Mouse (Mus musculus): ENCODE measurements around the gene Miga1. TPM values are rescaled to one million over a fixed set of nuclear protein-coding genes. Genes with fewer than 3 reads are reported as not detected.

The Miga1 gene
- polyA plus RNA-seq, 1 experiment from 2014 or later: 9.1 TPM

DNA sequence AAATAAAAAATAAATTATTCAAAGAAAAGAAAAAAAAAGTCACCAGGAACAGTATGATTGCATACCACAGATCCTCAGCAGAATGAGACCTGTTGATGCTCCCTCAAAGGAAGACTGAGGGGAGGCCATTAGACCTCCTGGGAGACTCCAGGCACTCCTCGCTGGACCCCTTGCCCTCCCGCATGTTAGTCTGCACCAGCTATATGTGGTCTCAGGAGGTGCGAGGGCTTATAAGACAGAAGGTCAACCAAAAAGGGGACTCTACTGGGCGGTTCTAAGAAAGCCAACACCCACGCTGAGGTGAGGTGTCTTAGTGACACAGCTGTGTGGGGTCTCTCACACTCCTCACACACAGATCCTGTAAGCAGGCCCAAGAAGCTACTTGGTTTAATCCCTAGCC is 44.3 kb downstream of the Miga1 start:
- no peaks in the 10 kb centered on the region for H3K4me1 ChIP-seq
- H3K9ac ChIP-seq: no peak overlapping the region
- H3K9me3 ChIP-seq (replicated peaks): no peaks in the 10 kb centered on the region
- H3K27me3 ChIP-seq (replicated peaks): no peaks in the 10 kb centered on the region
- no peak overlapping the region for H3K4me3 ChIP-seq
- no peak for ATAC-seq
- H3K27ac ChIP-seq: no peak overlapping the region
- H3K4me2 ChIP-seq: no peak overlapping the region
- 91% methylated on average over 5 of the region's 5 CpGs for WGBS (ENCODE audit: insufficient replicate concordance)
- peaks cover 42% of the 10 kb centered on the region for H3K36me3 ChIP-seq

DNA sequence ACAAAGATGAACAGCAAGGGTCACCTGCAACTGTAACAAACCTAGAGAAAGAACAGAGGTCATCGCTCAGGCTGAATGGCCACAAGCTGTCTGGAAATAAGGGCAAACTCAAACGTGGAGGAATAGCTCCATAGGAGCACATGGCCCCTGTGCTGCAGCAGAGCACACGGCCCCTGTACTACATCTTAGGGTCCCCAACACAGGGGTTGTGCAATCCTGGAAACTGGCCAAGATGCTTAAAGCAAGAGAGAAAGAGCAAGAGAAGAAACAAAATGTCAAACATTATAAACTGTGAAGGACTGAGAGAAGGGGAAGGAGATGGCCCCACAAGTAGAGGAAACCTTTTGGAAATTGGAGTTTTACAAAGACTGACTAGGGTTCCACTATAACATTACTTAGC is 45.8 kb downstream of the Miga1 start:
- Histone ChIP-seq H3K4me1 (no peaks in the 10 kb centered on the region), H3K27me3 (replicated peaks) (no peaks in the 10 kb centered on the region), H3K36me3 (peaks cover 48% of the 10 kb centered on the region), H3K4me3 (no peak overlapping the region), H3K9me3 (replicated peaks) (no peaks in the 10 kb centered on the region), H3K27ac (no peak overlapping the region), H3K9ac (no peak overlapping the region), H3K4me2 (no peak overlapping the region)
- ATAC-seq: no peak
- WGBS (ENCODE audit: insufficient replicate concordance): 69% methylated on average over 3 of the region's 3 CpGs

GRCm38 (mm10) chr3:152293530-152294181 is 46.6 kb downstream of the Miga1 start:
- peaks cover 50% of the 10 kb centered on the region for H3K36me3 ChIP-seq
- no peak overlapping the region for H3K4me2 ChIP-seq
- no peak overlapping the region for H3K9ac ChIP-seq
- H3K27me3 ChIP-seq (replicated peaks): no peaks in the 10 kb centered on the region
- no peak overlapping the region for H3K4me3 ChIP-seq
- no peaks in the 10 kb centered on the region for H3K9me3 ChIP-seq (replicated peaks)
- 74% methylated on average over 13 of the region's 13 CpGs for WGBS (ENCODE audit: insufficient replicate concordance)
- no peaks in the 10 kb centered on the region for H3K4me1 ChIP-seq
- ATAC-seq: no peak
- no peak overlapping the region for H3K27ac ChIP-seq

- no peak overlapping the region for H3K27ac ChIP-seq
- H3K9ac ChIP-seq: no peak overlapping the region
- no peak overlapping the region for H3K4me3 ChIP-seq
- H3K27me3 ChIP-seq (replicated peaks): no peaks in the 10 kb centered on the region
- no peak overlapping the region for H3K4me2 ChIP-seq
- H3K9me3 ChIP-seq (replicated peaks): no peaks in the 10 kb centered on the region
- ATAC-seq: no peak
- H3K4me1 ChIP-seq: no peaks in the 10 kb centered on the region
- 84% methylated on average over 6 of the region's 6 CpGs for WGBS (ENCODE audit: insufficient replicate concordance)
- H3K36me3 ChIP-seq: peaks cover 46% of the 10 kb centered on the region
Observed at GRCm38 (mm10) chr3:152291895-152292294, 48.3 kb downstream of the Miga1 start.

GRCm38 (mm10) chr3:152290175-152290798 is 49.9 kb downstream of the Miga1 start:
- H3K9ac ChIP-seq: no peak overlapping the region
- H3K9me3 ChIP-seq (replicated peaks): no peaks in the 10 kb centered on the region
- H3K4me3 ChIP-seq: no peak overlapping the region
- no peaks in the 10 kb centered on the region for H3K27me3 ChIP-seq (replicated peaks)
- no peak for ATAC-seq
- H3K4me1 ChIP-seq: no peaks in the 10 kb centered on the region
- peaks cover 41% of the 10 kb centered on the region for H3K36me3 ChIP-seq
- H3K4me2 ChIP-seq: no peak overlapping the region
- H3K27ac ChIP-seq: no peak overlapping the region
- WGBS (ENCODE audit: insufficient replicate concordance): 82% methylated on average over 17 of the region's 17 CpGs

- no peak for ATAC-seq
- peaks cover 48% of the 10 kb centered on the region for H3K36me3 ChIP-seq
- H3K4me3 ChIP-seq: no peak overlapping the region
- H3K4me2 ChIP-seq: no peak overlapping the region
- H3K27me3 ChIP-seq (replicated peaks): no peaks in the 10 kb centered on the region
- H3K27ac ChIP-seq: no peak overlapping the region
- no peaks in the 10 kb centered on the region for H3K9me3 ChIP-seq (replicated peaks)
- H3K9ac ChIP-seq: no peak overlapping the region
- 86% methylated on average over 4 of the region's 4 CpGs for WGBS (ENCODE audit: insufficient replicate concordance)
- no peaks in the 10 kb centered on the region for H3K4me1 ChIP-seq
Observed at GRCm38 (mm10) chr3:152288740-152289139, 51.5 kb downstream of the Miga1 start.

GRCm38 (mm10) chr3:152288276-152288675 is 51.9 kb downstream of the Miga1 start:
- 85% methylated on average over 5 of the region's 5 CpGs for WGBS (ENCODE audit: insufficient replicate concordance)
- Histone ChIP-seq H3K36me3 (peaks cover 47% of the 10 kb centered on the region), H3K27me3 (replicated peaks) (no peaks in the 10 kb centered on the region), H3K9ac (no peak overlapping the region), H3K4me3 (no peak overlapping the region), H3K9me3 (replicated peaks) (no peaks in the 10 kb centered on the region), H3K27ac (no peak overlapping the region), H3K4me1 (no peaks in the 10 kb centered on the region), H3K4me2 (no peak overlapping the region)
- no peak for ATAC-seq

- Histone ChIP-seq H3K27me3 (replicated peaks) (no peaks in the 10 kb centered on the region), H3K27ac (no peak overlapping the region), H3K9me3 (replicated peaks) (no peaks in the 10 kb centered on the region), H3K4me2 (no peak overlapping the region), H3K4me3 (no peak overlapping the region), H3K36me3 (peaks cover 49% of the 10 kb centered on the region), H3K4me1 (no peaks in the 10 kb centered on the region), H3K9ac (no peak overlapping the region)
- 80% methylated on average over 9 of the region's 9 CpGs for WGBS (ENCODE audit: insufficient replicate concordance)
- no peak for ATAC-seq
Observed at GRCm38 (mm10) chr3:152287810-152288209, 52.4 kb downstream of the Miga1 start.

DNA sequence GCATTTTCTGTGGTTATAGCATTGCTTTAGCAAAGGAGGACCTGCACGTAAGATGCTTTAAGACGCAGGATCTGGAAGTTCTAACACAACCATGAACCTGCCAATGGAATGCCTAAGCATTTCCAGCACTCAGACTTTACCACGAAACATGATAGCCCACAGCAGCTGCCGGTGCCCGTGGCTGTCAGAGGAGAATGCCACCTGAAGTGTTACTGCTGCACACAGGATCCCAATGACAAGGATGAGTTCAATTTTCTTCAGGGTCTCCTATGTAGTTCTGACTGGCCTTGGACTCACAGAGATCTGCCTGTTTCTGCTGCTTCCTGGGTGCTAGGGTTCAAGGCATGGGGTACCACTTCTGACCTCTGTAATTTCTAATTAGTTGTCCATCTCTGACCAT is 55.4 kb downstream of the Miga1 start:
- Histone ChIP-seq H3K4me1 (peaks cover 6% of the 10 kb centered on the region), H3K4me2 (no peak overlapping the region), H3K27ac (no peak overlapping the region), H3K36me3 (peaks cover 54% of the 10 kb centered on the region), H3K4me3 (no peak overlapping the region), H3K9me3 (replicated peaks) (no peaks in the 10 kb centered on the region), H3K9ac (no peak overlapping the region), H3K27me3 (replicated peaks) (no peaks in the 10 kb centered on the region)
- no peak for ATAC-seq
- 82% methylated on average over 5 of the region's 5 CpGs for WGBS (ENCODE audit: insufficient replicate concordance)

DNA sequence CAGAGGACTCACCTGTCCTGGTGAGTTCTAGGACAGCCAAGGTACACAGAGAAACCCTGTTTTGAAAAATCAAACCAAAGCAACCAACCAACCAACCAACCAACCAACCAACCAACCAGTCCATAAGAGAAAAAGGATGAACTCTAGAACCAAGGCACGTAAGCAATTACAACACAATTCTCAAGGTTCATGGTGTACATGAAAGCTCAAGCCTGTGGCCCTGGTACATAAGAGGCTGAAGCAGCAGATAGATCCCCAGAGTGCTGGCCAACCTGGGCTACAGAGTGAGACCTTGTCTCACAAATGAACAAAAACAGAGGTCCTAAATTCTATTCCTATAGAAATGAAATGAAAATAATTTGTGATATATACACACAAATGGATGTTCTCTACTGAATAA is 55.9 kb downstream of the Miga1 start:
- H3K36me3 ChIP-seq: peaks cover 53% of the 10 kb centered on the region
- H3K9ac ChIP-seq: no peak overlapping the region
- peaks cover 6% of the 10 kb centered on the region for H3K4me1 ChIP-seq
- ATAC-seq: no peak
- no peak overlapping the region for H3K4me2 ChIP-seq
- H3K9me3 ChIP-seq (replicated peaks): no peaks in the 10 kb centered on the region
- 89% methylated on average over 1 of the region's 1 CpGs for WGBS (ENCODE audit: insufficient replicate concordance)
- no peaks in the 10 kb centered on the region for H3K27me3 ChIP-seq (replicated peaks)
- no peak overlapping the region for H3K4me3 ChIP-seq
- no peak overlapping the region for H3K27ac ChIP-seq

DNA sequence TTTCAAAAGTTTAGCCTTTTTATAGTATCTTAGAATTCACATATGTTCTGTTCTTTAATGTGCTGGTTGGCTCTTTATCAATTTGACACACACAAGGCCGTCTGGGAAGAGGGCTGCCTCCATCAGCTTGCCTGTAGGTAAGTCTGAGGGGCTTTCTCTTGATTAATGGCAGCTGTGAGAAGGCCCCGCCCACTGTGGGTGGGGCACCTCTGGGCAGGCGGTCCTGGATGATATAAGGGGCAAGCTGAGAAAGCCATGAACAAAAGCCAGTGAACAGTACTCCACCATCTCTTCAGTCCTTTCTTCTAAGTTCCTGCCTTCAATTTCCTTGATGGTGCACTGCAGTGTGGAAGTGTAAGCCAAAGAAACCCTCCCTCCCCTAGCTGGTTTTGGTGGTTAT is 58.1 kb downstream of the Miga1 start:
- 35% methylated on average over 3 of the region's 3 CpGs for WGBS (ENCODE audit: insufficient replicate concordance)
- Histone ChIP-seq H3K4me3 (no peak overlapping the region), H3K27ac (no peak overlapping the region), H3K9ac (no peak overlapping the region), H3K36me3 (peaks cover 48% of the 10 kb centered on the region), H3K4me1 (peaks cover 6% of the 10 kb centered on the region), H3K27me3 (replicated peaks) (no peaks in the 10 kb centered on the region), H3K4me2 (no peak overlapping the region), H3K9me3 (replicated peaks) (no peaks in the 10 kb centered on the region)
- ATAC-seq: peak; percentile 66

GRCm38 (mm10) chr3:152278431-152278830 is 61.8 kb downstream of the Miga1 start:
- WGBS (ENCODE audit: insufficient replicate concordance): 67% methylated on average over 2 of the region's 2 CpGs
- H3K9ac ChIP-seq: no peak overlapping the region
- no peaks in the 10 kb centered on the region for H3K9me3 ChIP-seq (replicated peaks)
- H3K36me3 ChIP-seq: peaks cover 37% of the 10 kb centered on the region
- no peaks in the 10 kb centered on the region for H3K27me3 ChIP-seq (replicated peaks)
- ATAC-seq: no peak
- no peak overlapping the region for H3K4me3 ChIP-seq
- peaks cover 6% of the 10 kb centered on the region for H3K4me1 ChIP-seq
- H3K4me2 ChIP-seq: no peak overlapping the region
- no peak overlapping the region for H3K27ac ChIP-seq

- 82% methylated on average over 2 of the region's 2 CpGs for WGBS (ENCODE audit: insufficient replicate concordance)
- no peak for ATAC-seq
- peaks cover 6% of the 10 kb centered on the region for H3K4me1 ChIP-seq
Observed at GRCm38 (mm10) chr3:152277912-152278311, 62.3 kb downstream of the Miga1 start.

More at GRCm38 (mm10) chr3:152277912-152278311, 62.3 kb downstream of the Miga1 start:
- no peak overlapping the region for H3K4me3 ChIP-seq
- H3K4me2 ChIP-seq: no peak overlapping the region
- no peaks in the 10 kb centered on the region for H3K27me3 ChIP-seq (replicated peaks)
- H3K9me3 ChIP-seq (replicated peaks): no peaks in the 10 kb centered on the region
- H3K27ac ChIP-seq: no peak overlapping the region
- no peak overlapping the region for H3K9ac ChIP-seq
- peaks cover 31% of the 10 kb centered on the region for H3K36me3 ChIP-seq

Data from liver, embryonic 12.5 days (tissue).